Comparison of ENCODE assay signal across 13 mouse cellular contexts in the genomic region with DNA sequence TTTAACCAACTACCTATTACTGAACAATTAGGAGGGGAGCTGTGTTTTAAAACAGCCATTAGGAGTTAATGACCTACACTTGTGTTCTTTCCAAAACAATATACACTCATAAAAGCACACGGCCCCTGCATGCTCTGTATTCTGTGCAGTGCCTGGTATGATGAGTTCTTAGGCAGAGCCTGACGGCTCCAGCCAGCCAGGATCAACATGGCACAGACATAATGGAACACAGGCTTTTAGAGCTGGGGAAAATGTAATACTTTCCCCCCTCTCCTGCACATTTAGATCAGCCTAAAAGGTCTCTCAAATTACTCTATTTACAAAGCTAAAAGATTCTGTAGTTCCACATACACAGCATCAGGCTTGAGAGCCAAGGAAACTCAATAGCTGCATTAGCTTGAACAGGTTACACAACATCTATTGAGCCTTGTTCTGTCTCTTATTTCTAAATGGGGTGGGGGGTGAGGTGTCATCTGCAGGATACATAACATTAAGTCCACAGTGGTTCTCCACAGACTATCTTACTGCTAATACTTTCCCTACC.
"Had no signal": no experiment of that assay in that cellular context is flagged by ENCODE, and none has a peak within 500 bp of the region (broad histone marks: within the 10 kb centered on the region; RNA-seq: fewer than 3 reads in every experiment).

No protein-coding gene starts in this region.

- H3K9me3 ChIP-seq: liver, embryonic 13.5 days; neural tube, embryonic 12.5 days had no signal

- H3K4me1 ChIP-seq: liver, embryonic 13.5 days; neural tube, embryonic 12.5 days had no signal

- H3K36me3 ChIP-seq: liver, embryonic 13.5 days; neural tube, embryonic 12.5 days had no signal

- H3K4me2 ChIP-seq: liver, embryonic 13.5 days; midbrain, embryonic 11.5 days; neural tube, embryonic 12.5 days had no signal

- H3K27me3 ChIP-seq: liver, embryonic 13.5 days; neural tube, embryonic 12.5 days had no signal

- H3K4me3 ChIP-seq: liver, embryonic 13.5 days; neural tube, embryonic 12.5 days had no signal

- H3K27ac ChIP-seq: liver, embryonic 13.5 days; neural tube, embryonic 12.5 days had no signal

- H3K9ac ChIP-seq: liver, embryonic 13.5 days; neural tube, embryonic 12.5 days had no signal

- DNase-seq: kidney, adult 9 months; kidney, postnatal 14 days; kidney, postnatal 4 days; left cerebral cortex, postnatal 4 days; liver, embryonic 13.5 days; lung, adult 2 months; lung, postnatal 14 days; lung, postnatal 4 days; midbrain, embryonic 14.5 days; thymus, adult 18-20 months; thymus, postnatal 36 days had no signal
